Mouse (Mus musculus) midbrain, postnatal 0 days (tissue): Measurements from ENCODE around the gene Ykt6. TPM values are rescaled to one million over a fixed set of nuclear protein-coding genes. Genes with fewer than 3 reads are reported as not detected.

Experiments used
- ATAC-seq: fragments of 200-750 bp; cut with Nextera tagmentation; 2 replicates; pipeline ENCODE4 v1.8.0; 2017; ENCODE audit warnings: moderate number of reproducible peaks, mild to moderate bottlenecking, moderate TSS enrichment, moderate library complexity; ENCODE audit not compliant: low FRiP score
- DNase-seq: peaks from one replicate; pipeline ENCODE4 v3.0.0-alpha.2; 2015; ENCODE audit warnings: low spot score
- H3K27ac ChIP-seq: fragments of 300-500 bp; sonication (generic); 2 replicates; pipeline ENCODE4 v1.5.1; 2014; ENCODE audit warnings: low read depth, mild to moderate bottlenecking, low read length, mixed read lengths
- H3K27me3 ChIP-seq: fragments of 300-500 bp; sonication (generic); 2 replicates; pipeline ENCODE4 v1.6.1; 2014; ENCODE audit warnings: low read length, control low read depth, mixed read lengths; ENCODE audit not compliant: insufficient read depth
- H3K36me3 ChIP-seq: fragments of 300-500 bp; sonication (generic); 2 replicates; pipeline ENCODE4 v1.6.1; 2014; ENCODE audit warnings: low read length, control low read depth, mixed read lengths; ENCODE audit not compliant: insufficient read depth
- H3K4me1 ChIP-seq: fragments of 300-500 bp; sonication (generic); 2 replicates; pipeline ENCODE4 v1.6.1; 2014; ENCODE audit warnings: mild to moderate bottlenecking, control low read depth, antibody characterized with exemption, low read length, mixed read lengths; ENCODE audit not compliant: insufficient read depth
- H3K4me2 ChIP-seq: fragments of 300-500 bp; sonication (generic); 2 replicates; pipeline ENCODE4 v1.6.1; 2014; ENCODE audit warnings: low read depth, mild to moderate bottlenecking, low read length, mixed read lengths; ENCODE audit not compliant: poor library complexity, severe bottlenecking
- H3K4me3 ChIP-seq: fragments of 300-500 bp; sonication (generic); 2 replicates; pipeline ENCODE4 v1.5.1; 2014; ENCODE audit warnings: low read depth, mild to moderate bottlenecking, low read length, moderate library complexity
- H3K9ac ChIP-seq: fragments of 300-500 bp; sonication (generic); replicated peaks from 2 replicates; pipeline ENCODE4 v1.6.1; 2014; ENCODE audit warnings: mild to moderate bottlenecking, low read length, moderate library complexity, mixed read lengths; ENCODE audit not compliant: poor library complexity, severe bottlenecking
- H3K9me3 ChIP-seq: fragments of 300-500 bp; sonication (generic); 2 replicates; pipeline ENCODE4 v1.6.1; 2016; ENCODE audit warnings: low read length, control low read depth
- CTCF ChIP-seq: IDR thresholded peaks from 2 replicates; pipeline ENCODE4 v1.5.1; 2016; ENCODE audit warnings: antibody characterized with exemption, mild to moderate bottlenecking
- WGBS: fragments of 180-500 bp; shearing (Covaris S2); extraction: QIAGEN DNeasy Blood & Tissue Kit; methylation state at CpG from one replicate; pipeline ENCODE4 v1.1.7; 2014; 5-methylcytosine and 5-hydroxymethylcytosine counted together
- polyA plus RNA-seq: library from polyadenylated mRNA; unstranded; fragments of >200 nt; fragmentation: Nextera tagmentation; extraction: Ambion mirVana; gene quantifications from 2 replicates; pipeline ENCODE4 v1.2.1, GENCODE M21; 2015
- total RNA-seq: library from RNA; depleted of rRNA; stranded (reverse); fragments of >200 nt; gene quantifications from 2 replicates; pipeline ENCODE4 v1.2.3, GENCODE M21; 2014

Ykt6 gene
- total and polyA plus RNA-seq, 2 experiments from 2014 or later, result 87.0 to 151 TPM

- Histone ChIP-seq H3K4me3 (no peak overlapping the region), H3K27ac (no peak overlapping the region), H3K27me3 (no peaks in the 10 kb centered on the region), H3K9me3 (no peaks in the 10 kb centered on the region), H3K36me3 (no peaks in the 10 kb centered on the region), H3K4me2 (no peak overlapping the region), H3K4me1 (no peaks in the 10 kb centered on the region), H3K9ac (no peak overlapping the region)
- ATAC-seq (no peak), DNase-seq (peak; percentile 51)
- TF ChIP-seq CTCF, result peak; percentile 57
- 32% methylated on average over 8 of the region's 8 CpGs for WGBS
These were observed 2.2 kb upstream of the Ykt6 start for GRCm38 (mm10) chr11:5953130-5953765.

- Histone ChIP-seq H3K4me1 (no peaks in the 10 kb centered on the region), H3K4me3 (no peak overlapping the region), H3K27ac (no peak overlapping the region), H3K9ac (no peak overlapping the region), H3K36me3 (peaks cover 2% of the 10 kb centered on the region; the same call in 1 of the 2 replicates), H3K27me3 (no peaks in the 10 kb centered on the region), H3K9me3 (no peaks in the 10 kb centered on the region), H3K4me2 (no peak overlapping the region)
- DNase-seq (no peak), ATAC-seq (no peak)
- no peak for TF ChIP-seq CTCF
- 81% methylated on average over 5 of the region's 5 CpGs for WGBS
These were observed 1.1 kb upstream of the Ykt6 start for GRCm38 (mm10) chr11:5954435-5954834.

GRCm38 (mm10) chr11:5954965-5955504 lies 458 bp upstream of the Ykt6 start:
- H3K4me2 ChIP-seq, result peak overlapping the region; percentile 67
- 5% methylated on average over 7 of the region's 7 CpGs for WGBS
- peak; percentile 75 for DNase-seq

GRCm38 (mm10) chr11:5960051-5960450 lies 4.6 kb downstream of the Ykt6 start:
- 70% methylated on average over 2 of the region's 2 CpGs for WGBS
- peaks cover 46% of the 10 kb centered on the region for H3K36me3 ChIP-seq
- H3K27ac ChIP-seq, result no peak overlapping the region
- no peak overlapping the region for H3K4me2 ChIP-seq
- H3K9me3 ChIP-seq, result no peaks in the 10 kb centered on the region
- no peak overlapping the region for H3K9ac ChIP-seq
- H3K27me3 ChIP-seq, result no peaks in the 10 kb centered on the region
- DNase-seq (no peak), ATAC-seq (no peak)
- TF ChIP-seq CTCF, result no peak
- H3K4me1 ChIP-seq, result no peaks in the 10 kb centered on the region
- H3K4me3 ChIP-seq, result no peak overlapping the region

More at GRCm38 (mm10) chr11:5954965-5955504, 458 bp upstream of the Ykt6 start:
- Histone ChIP-seq H3K4me3 (peak overlapping the region; percentile 68), H3K27me3 (no peaks in the 10 kb centered on the region), H3K27ac (peak overlapping the region; percentile 87), H3K4me1 (no peaks in the 10 kb centered on the region), H3K36me3 (peaks cover 3% of the 10 kb centered on the region; the same call in 1 of the 2 replicates), H3K9me3 (no peaks in the 10 kb centered on the region), H3K9ac (peak overlapping the region; percentile 77)
- TF ChIP-seq CTCF, result peak; percentile 72
- ATAC-seq, result peak; percentile 88

- DNase-seq (no peak), ATAC-seq (no peak)
- Histone ChIP-seq H3K27ac (no peak overlapping the region), H3K27me3 (no peaks in the 10 kb centered on the region), H3K4me2 (no peak overlapping the region), H3K9me3 (no peaks in the 10 kb centered on the region), H3K4me1 (no peaks in the 10 kb centered on the region), H3K4me3 (no peak overlapping the region), H3K36me3 (peaks cover 81% of the 10 kb centered on the region), H3K9ac (no peak overlapping the region)
- TF ChIP-seq CTCF, result no peak
- WGBS, result 76% methylated on average over 11 of the region's 11 CpGs
These were observed 10.4 kb downstream of the Ykt6 start for GRCm38 (mm10) chr11:5965865-5966264.

GRCm38 (mm10) chr11:5966751-5967150 lies 11.3 kb downstream of the Ykt6 start:
- H3K4me2 ChIP-seq, result no peak overlapping the region
- no peaks in the 10 kb centered on the region for H3K27me3 ChIP-seq
- 94% methylated on average over 3 of the region's 3 CpGs for WGBS
- no peak overlapping the region for H3K9ac ChIP-seq
- DNase-seq (no peak), ATAC-seq (no peak)
- H3K27ac ChIP-seq, result no peak overlapping the region
- TF ChIP-seq CTCF, result no peak
- no peaks in the 10 kb centered on the region for H3K4me1 ChIP-seq
- peaks cover 83% of the 10 kb centered on the region for H3K36me3 ChIP-seq
- H3K4me3 ChIP-seq, result no peak overlapping the region
- no peaks in the 10 kb centered on the region for H3K9me3 ChIP-seq
